Mouse (Mus musculus): ENCODE results near the gene Epn1. TPM values are rescaled to one million over a fixed set of nuclear protein-coding genes. Genes with fewer than 3 reads are reported as not detected.
A peak's percentile ranks its signal among the peaks of the same experiment; 100 is the strongest.

Epn1 gene
- polyA plus RNA-seq, 1 experiment from 2014 or later = 112 TPM

- Histone ChIP-seq H3K4me2 (ENCODE audit: low read depth, low read length) (peak overlapping the region; percentile 89), H3K36me3 (ENCODE audit: control insufficient read depth, insufficient read depth, low read length) (no peaks in the 10 kb centered on the region; the same call in 1 of the 2 replicates), H3K27ac (ENCODE audit: low read depth, low read length) (no peak overlapping the region), H3K9ac (replicated peaks; ENCODE audit: low read depth, low read length) (peak overlapping the region; percentile 76), H3K9me3 (ENCODE audit: control insufficient read depth, low read length) (no peaks in the 10 kb centered on the region), H3K27me3 (ENCODE audit: control insufficient read depth, insufficient read depth, low read length) (peaks cover 21% of the 10 kb centered on the region), H3K4me1 (ENCODE audit: control insufficient read depth, insufficient read depth, low read length) (peaks cover 35% of the 10 kb centered on the region), H3K4me3 (ENCODE audit: low read depth, low read length) (peak overlapping the region; percentile 65)
- 10% methylated on average over 32 of the region's 32 CpGs for WGBS
- no peak for ATAC-seq (ENCODE audit: low read depth)
These were observed 26.4 kb upstream of the Epn1 start for GRCm38 (mm10) chr7:5053456-5054179.

GRCm38 (mm10) chr7:5056651-5057263, 23.3 kb upstream of the Epn1 start:
- H3K9me3 ChIP-seq (ENCODE audit: control insufficient read depth, low read length) = no peaks in the 10 kb centered on the region
- WGBS = 4% methylated on average over 54 of the region's 55 CpGs
- peak overlapping the region; percentile 80 for H3K27ac ChIP-seq (ENCODE audit: low read depth, low read length)
- peaks cover 38% of the 10 kb centered on the region for H3K4me1 ChIP-seq (ENCODE audit: control insufficient read depth, insufficient read depth, low read length)
- peak overlapping the region; percentile 60 for H3K4me3 ChIP-seq (ENCODE audit: low read depth, low read length)
- peaks cover 21% of the 10 kb centered on the region for H3K27me3 ChIP-seq (ENCODE audit: control insufficient read depth, insufficient read depth, low read length)
- peak overlapping the region; percentile 65 for H3K4me2 ChIP-seq (ENCODE audit: low read depth, low read length)
- peak overlapping the region; percentile 70 for H3K9ac ChIP-seq (replicated peaks; ENCODE audit: low read depth, low read length)
- H3K36me3 ChIP-seq (ENCODE audit: control insufficient read depth, insufficient read depth, low read length) = no peaks in the 10 kb centered on the region; the same call in 1 of the 2 replicates
- ATAC-seq (ENCODE audit: low read depth) = peak; percentile 3

DNA sequence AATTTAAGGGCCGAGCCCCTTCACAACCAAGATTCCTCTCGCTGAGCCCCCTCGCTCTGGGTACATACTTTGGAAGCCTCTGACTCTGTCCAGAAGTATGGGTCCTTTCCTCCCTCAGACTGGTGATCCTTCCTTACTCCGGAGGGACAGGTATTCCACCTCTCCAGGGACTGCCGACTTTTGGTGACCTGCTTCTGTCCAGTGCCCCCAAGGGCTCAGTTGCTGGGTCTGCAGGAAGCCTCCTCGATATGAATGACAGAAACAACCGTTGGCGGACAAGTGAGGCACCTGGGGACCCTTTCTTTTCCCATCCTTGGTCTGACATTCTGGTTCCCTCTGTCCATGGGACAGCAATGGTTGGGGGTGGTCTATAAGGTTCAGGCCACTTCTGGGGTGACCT, 22.7 kb upstream of the Epn1 start:
- H3K4me2 ChIP-seq (ENCODE audit: low read depth, low read length) = peak overlapping the region; percentile 65
- H3K27me3 ChIP-seq (ENCODE audit: control insufficient read depth, insufficient read depth, low read length) = peaks cover 21% of the 10 kb centered on the region
- ATAC-seq (ENCODE audit: low read depth) = no peak
- peak overlapping the region; percentile 60 for H3K4me3 ChIP-seq (ENCODE audit: low read depth, low read length)
- H3K9ac ChIP-seq (replicated peaks; ENCODE audit: low read depth, low read length) = peak overlapping the region; percentile 70
- WGBS = 28% methylated on average over 8 of the region's 8 CpGs
- no peak overlapping the region for H3K27ac ChIP-seq (ENCODE audit: low read depth, low read length)
- no peaks in the 10 kb centered on the region; the same call in 1 of the 2 replicates for H3K36me3 ChIP-seq (ENCODE audit: control insufficient read depth, insufficient read depth, low read length)
- peaks cover 34% of the 10 kb centered on the region for H3K4me1 ChIP-seq (ENCODE audit: control insufficient read depth, insufficient read depth, low read length)
- H3K9me3 ChIP-seq (ENCODE audit: control insufficient read depth, low read length) = no peaks in the 10 kb centered on the region

DNA sequence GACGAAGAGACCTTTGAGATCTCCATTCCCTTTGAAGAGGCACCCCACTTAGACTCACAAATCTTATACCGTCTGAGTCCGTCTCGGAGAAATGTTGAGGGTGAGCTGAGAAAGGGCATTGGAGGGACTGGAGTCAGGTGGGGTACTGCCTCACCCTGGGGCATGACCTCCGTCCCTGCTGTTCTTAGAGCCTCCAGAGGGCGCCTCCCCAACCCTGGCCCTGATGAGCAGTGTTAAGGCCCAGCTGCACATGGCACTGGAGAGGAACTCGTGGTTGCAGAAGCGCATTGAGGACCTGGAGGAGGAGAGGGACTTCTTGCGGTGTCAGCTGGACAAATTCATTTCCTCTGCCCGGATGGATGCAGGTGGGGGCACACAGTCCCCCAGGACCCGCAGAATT, 22.2 kb upstream of the Epn1 start:
- WGBS = 27% methylated on average over 11 of the region's 11 CpGs
- Histone ChIP-seq H3K4me3 (ENCODE audit: low read depth, low read length) (peak overlapping the region; percentile 60), H3K4me1 (ENCODE audit: control insufficient read depth, insufficient read depth, low read length) (peaks cover 29% of the 10 kb centered on the region), H3K4me2 (ENCODE audit: low read depth, low read length) (peak overlapping the region; percentile 65), H3K27me3 (ENCODE audit: control insufficient read depth, insufficient read depth, low read length) (peaks cover 21% of the 10 kb centered on the region), H3K9me3 (ENCODE audit: control insufficient read depth, low read length) (no peaks in the 10 kb centered on the region), H3K9ac (replicated peaks; ENCODE audit: low read depth, low read length) (no peak overlapping the region), H3K27ac (ENCODE audit: low read depth, low read length) (no peak overlapping the region), H3K36me3 (ENCODE audit: control insufficient read depth, insufficient read depth, low read length) (no peaks in the 10 kb centered on the region; the same call in 1 of the 2 replicates)
- ATAC-seq (ENCODE audit: low read depth) = no peak

- Histone ChIP-seq H3K27me3 (ENCODE audit: control insufficient read depth, insufficient read depth, low read length) (peaks cover 21% of the 10 kb centered on the region), H3K27ac (ENCODE audit: low read depth, low read length) (no peak overlapping the region), H3K4me2 (ENCODE audit: low read depth, low read length) (no peak overlapping the region), H3K9me3 (ENCODE audit: control insufficient read depth, low read length) (no peaks in the 10 kb centered on the region), H3K4me3 (ENCODE audit: low read depth, low read length) (no peak overlapping the region), H3K36me3 (ENCODE audit: control insufficient read depth, insufficient read depth, low read length) (no peaks in the 10 kb centered on the region), H3K9ac (replicated peaks; ENCODE audit: low read depth, low read length) (no peak overlapping the region), H3K4me1 (ENCODE audit: control insufficient read depth, insufficient read depth, low read length) (peaks cover 26% of the 10 kb centered on the region)
- no peak for ATAC-seq (ENCODE audit: low read depth)
- WGBS = 92% methylated on average over 1 of the region's 1 CpGs
These were observed 21.4 kb upstream of the Epn1 start for GRCm38 (mm10) chr7:5058631-5059030.

DNA sequence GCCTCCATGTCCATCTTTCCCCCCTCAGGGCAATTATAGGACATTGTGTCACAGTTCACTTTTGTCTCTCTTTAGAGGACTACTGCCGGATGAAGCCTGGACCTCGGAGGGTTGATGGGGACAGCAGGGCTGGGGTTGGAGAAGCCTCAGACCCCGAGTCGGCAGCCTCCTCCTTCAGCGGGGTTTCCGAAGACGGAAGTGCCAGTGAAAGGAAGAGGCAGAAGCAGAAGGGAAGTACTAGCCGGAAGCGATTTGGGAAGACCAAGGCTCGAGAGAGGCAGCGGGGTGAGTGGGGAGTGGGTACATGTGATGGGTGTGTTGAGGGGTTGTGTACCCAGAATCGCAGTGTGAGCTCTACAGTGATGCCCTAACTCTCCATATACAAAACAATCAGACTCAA, 20.6 kb upstream of the Epn1 start:
- Histone ChIP-seq H3K36me3 (ENCODE audit: control insufficient read depth, insufficient read depth, low read length) (no peaks in the 10 kb centered on the region), H3K27me3 (ENCODE audit: control insufficient read depth, insufficient read depth, low read length) (peaks cover 19% of the 10 kb centered on the region), H3K9ac (replicated peaks; ENCODE audit: low read depth, low read length) (no peak overlapping the region), H3K4me3 (ENCODE audit: low read depth, low read length) (no peak overlapping the region), H3K4me2 (ENCODE audit: low read depth, low read length) (no peak overlapping the region), H3K27ac (ENCODE audit: low read depth, low read length) (peak overlapping the region; percentile 97), H3K9me3 (ENCODE audit: control insufficient read depth, low read length) (no peaks in the 10 kb centered on the region), H3K4me1 (ENCODE audit: control insufficient read depth, insufficient read depth, low read length) (peaks cover 31% of the 10 kb centered on the region)
- WGBS = 93% methylated on average over 12 of the region's 12 CpGs
- ATAC-seq (ENCODE audit: low read depth) = no peak

DNA sequence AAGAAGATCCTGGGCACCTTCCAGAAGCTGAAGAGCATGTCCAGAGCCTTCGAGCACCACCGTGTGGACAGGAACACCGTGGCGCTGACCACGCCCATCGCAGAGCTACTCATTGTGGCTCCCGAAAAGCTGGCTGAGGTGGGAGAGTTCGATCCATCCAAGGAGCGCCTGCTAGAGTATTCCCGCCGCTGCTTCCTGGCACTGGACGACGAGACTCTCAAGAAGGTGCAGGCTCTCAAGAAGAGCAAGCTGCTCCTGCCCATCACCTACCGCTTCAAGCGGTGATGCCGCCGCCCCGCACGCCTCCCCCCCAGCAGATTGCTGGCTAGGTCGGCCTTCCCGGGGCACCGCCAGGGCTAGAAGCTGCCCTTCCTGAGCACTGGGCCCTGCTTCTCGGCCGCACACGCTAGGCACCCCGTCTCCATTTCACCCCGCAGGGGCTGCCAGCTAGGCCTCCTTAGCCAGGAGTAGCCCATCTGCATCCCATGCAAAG, 19.8 kb upstream of the Epn1 start:
- peak overlapping the region; percentile 68 for H3K4me3 ChIP-seq (ENCODE audit: low read depth, low read length)
- H3K36me3 ChIP-seq (ENCODE audit: control insufficient read depth, insufficient read depth, low read length) = no peaks in the 10 kb centered on the region
- peak overlapping the region; percentile 97 for H3K27ac ChIP-seq (ENCODE audit: low read depth, low read length)
- peaks cover 13% of the 10 kb centered on the region for H3K27me3 ChIP-seq (ENCODE audit: control insufficient read depth, insufficient read depth, low read length)
- peak overlapping the region; percentile 72 for H3K4me2 ChIP-seq (ENCODE audit: low read depth, low read length)
- peaks cover 36% of the 10 kb centered on the region for H3K4me1 ChIP-seq (ENCODE audit: control insufficient read depth, insufficient read depth, low read length)
- ATAC-seq (ENCODE audit: low read depth) = no peak
- H3K9ac ChIP-seq (replicated peaks; ENCODE audit: low read depth, low read length) = peak overlapping the region; percentile 63
- 2% methylated on average over 27 of the region's 27 CpGs for WGBS
- no peaks in the 10 kb centered on the region for H3K9me3 ChIP-seq (ENCODE audit: control insufficient read depth, low read length)

GRCm38 (mm10) chr7:5060944-5061773, 18.9 kb upstream of the Epn1 start:
- WGBS = under 1% methylated on average over 60 of the region's 60 CpGs

More at GRCm38 (mm10) chr7:5060944-5061773, 18.9 kb upstream of the Epn1 start:
- Histone ChIP-seq H3K27ac (ENCODE audit: low read depth, low read length) (peak overlapping the region; percentile 97), H3K4me2 (ENCODE audit: low read depth, low read length) (peak overlapping the region; percentile 72), H3K27me3 (ENCODE audit: control insufficient read depth, insufficient read depth, low read length) (peaks cover 10% of the 10 kb centered on the region; the same call in 1 of the 2 replicates), H3K9ac (replicated peaks; ENCODE audit: low read depth, low read length) (peak overlapping the region; percentile 80), H3K9me3 (ENCODE audit: control insufficient read depth, low read length) (no peaks in the 10 kb centered on the region), H3K36me3 (ENCODE audit: control insufficient read depth, insufficient read depth, low read length) (peaks cover 6% of the 10 kb centered on the region; the same call in 1 of the 2 replicates), H3K4me1 (ENCODE audit: control insufficient read depth, insufficient read depth, low read length) (peaks cover 37% of the 10 kb centered on the region), H3K4me3 (ENCODE audit: low read depth, low read length) (peak overlapping the region; percentile 68)
- ATAC-seq (ENCODE audit: low read depth) = peak; percentile 88
